Mouse (Mus musculus): Measurements from ENCODE around the gene Phgdh. TPM values are rescaled to one million over a fixed set of nuclear protein-coding genes. Genes with fewer than 3 reads are reported as not detected.

Gene Phgdh
- total and polyA plus RNA-seq, 3 experiments = not detected

DNA sequence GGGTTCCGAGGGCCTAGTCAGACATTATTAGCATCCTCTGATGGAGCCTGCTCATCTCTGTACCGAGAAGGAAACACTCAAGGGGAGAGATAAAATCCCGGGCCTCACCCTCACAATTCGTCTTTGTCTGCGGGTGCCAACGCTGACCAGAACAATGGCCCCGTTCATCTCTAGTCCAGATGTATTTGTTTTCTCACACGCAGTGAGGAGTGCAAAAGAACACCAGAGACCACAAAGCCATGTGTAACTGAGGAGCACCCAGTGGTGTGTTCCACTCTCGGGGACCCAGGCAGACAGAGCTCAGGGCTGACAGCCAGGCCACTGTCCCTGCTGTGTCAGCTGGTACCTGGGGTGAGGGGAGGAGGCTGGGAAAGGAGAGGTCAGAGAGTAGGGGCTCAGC lies 15.6 kb downstream of the Phgdh start:
- no peaks in the 10 kb centered on the region for H3K27me3 ChIP-seq (ENCODE audit: insufficient read depth, low read length)
- DNase-seq (ENCODE audit: low spot score) (no peak), ATAC-seq (ENCODE audit: extremely low read depth, insufficient number of reproducible peaks, low FRiP score, poor library complexity, severe bottlenecking) (no peak)
- H3K36me3 ChIP-seq (replicated peaks) = no peaks in the 10 kb centered on the region
- TF ChIP-seq TAL1 (conservative IDR thresholded peaks at IDR 0.05; ENCODE audit: low read depth, low read length) = no peak
- peaks cover 76% of the 10 kb centered on the region for H3K9me3 ChIP-seq (replicated peaks)
- no peaks in the 10 kb centered on the region for H3K4me1 ChIP-seq (ENCODE audit: insufficient read depth, low read depth, low read length)
- no peak overlapping the region for H3K4me3 ChIP-seq (ENCODE audit: low read depth, low read length)

DNA sequence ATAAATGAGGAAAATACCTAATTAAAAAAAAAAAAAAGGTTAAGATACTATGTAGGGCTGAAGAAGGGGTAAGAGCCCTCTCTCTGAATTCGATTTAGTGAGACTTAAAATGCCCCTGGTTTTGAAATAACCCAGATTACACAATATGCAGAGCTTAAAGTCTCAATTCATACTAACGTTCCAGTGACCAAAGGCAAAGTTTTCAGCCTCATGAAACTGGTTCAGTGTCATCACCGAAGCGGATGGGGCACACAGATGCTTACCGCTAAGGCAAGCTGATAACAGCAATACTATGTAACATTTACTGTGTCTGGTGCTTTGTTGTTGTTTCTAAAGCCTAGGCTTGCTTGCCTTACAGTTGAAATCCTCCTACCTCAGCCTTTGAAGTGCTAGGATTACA lies 17.6 kb downstream of the Phgdh start:
- ATAC-seq (ENCODE audit: extremely low read depth, insufficient number of reproducible peaks, low FRiP score, poor library complexity, severe bottlenecking) (no peak), DNase-seq (ENCODE audit: low spot score) (no peak)
- no peaks in the 10 kb centered on the region for H3K36me3 ChIP-seq (replicated peaks)
- no peak overlapping the region for H3K4me3 ChIP-seq (ENCODE audit: low read depth, low read length)
- no peaks in the 10 kb centered on the region for H3K27me3 ChIP-seq (ENCODE audit: insufficient read depth, low read length)
- H3K4me1 ChIP-seq (ENCODE audit: insufficient read depth, low read depth, low read length) = no peaks in the 10 kb centered on the region
- H3K9me3 ChIP-seq (replicated peaks) = peaks cover 77% of the 10 kb centered on the region
- no peak for TF ChIP-seq GATA2 (IDR thresholded peaks at IDR 0.05; ENCODE audit: borderline replicate concordance, low read depth, low read length)
- TF ChIP-seq TAL1 (conservative IDR thresholded peaks at IDR 0.05; ENCODE audit: low read depth, low read length) = no peak
- no peak for TF ChIP-seq GATA1 (IDR thresholded peaks at IDR 0.05; ENCODE audit: borderline replicate concordance, low read length)
- no peak for TF ChIP-seq CTCF (IDR thresholded peaks at IDR 0.05; ENCODE audit: low read depth, low read length)
- TF ChIP-seq POLR2AphosphoS5 (IDR thresholded peaks at IDR 0.05; ENCODE audit: insufficient replicate concordance, low read depth, low read length) = no peak

DNA sequence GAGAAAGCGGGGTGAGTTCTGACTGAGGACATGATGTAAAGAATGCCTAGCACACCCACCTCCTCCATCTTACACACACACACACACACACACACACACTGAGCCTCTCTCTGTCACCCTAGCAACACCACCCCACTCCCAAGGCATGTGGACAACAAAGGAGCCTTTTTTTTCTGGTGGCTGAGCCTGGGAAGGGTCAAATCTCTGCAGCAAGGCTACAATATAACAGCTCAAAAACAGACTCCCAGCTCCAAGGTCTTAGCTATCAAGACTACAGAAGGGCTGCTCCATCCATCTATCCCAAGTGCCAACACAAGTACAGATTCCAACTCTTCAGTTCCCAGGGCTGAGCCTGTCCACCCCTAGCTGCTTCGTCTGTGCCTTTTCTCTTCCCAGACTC lies 20.6 kb downstream of the Phgdh start:
- ATAC-seq (ENCODE audit: extremely low read depth, insufficient number of reproducible peaks, low FRiP score, poor library complexity, severe bottlenecking) (no peak), DNase-seq (ENCODE audit: low spot score) (no peak)
- no peaks in the 10 kb centered on the region for H3K36me3 ChIP-seq (replicated peaks)
- peaks cover 69% of the 10 kb centered on the region for H3K9me3 ChIP-seq (replicated peaks)
- TF ChIP-seq TAL1 (conservative IDR thresholded peaks at IDR 0.05; ENCODE audit: low read depth, low read length) (no peak), POLR2AphosphoS5 (IDR thresholded peaks at IDR 0.05; ENCODE audit: insufficient replicate concordance, low read depth, low read length) (no peak), GATA1 (IDR thresholded peaks at IDR 0.05; ENCODE audit: borderline replicate concordance, low read length) (no peak), GATA2 (IDR thresholded peaks at IDR 0.05; ENCODE audit: borderline replicate concordance, low read depth, low read length) (no peak), CTCF (IDR thresholded peaks at IDR 0.05; ENCODE audit: low read depth, low read length) (no peak)
- no peaks in the 10 kb centered on the region for H3K27me3 ChIP-seq (ENCODE audit: insufficient read depth, low read length)
- H3K4me3 ChIP-seq (ENCODE audit: low read depth, low read length) = no peak overlapping the region
- H3K4me1 ChIP-seq (ENCODE audit: insufficient read depth, low read depth, low read length) = no peaks in the 10 kb centered on the region

DNA sequence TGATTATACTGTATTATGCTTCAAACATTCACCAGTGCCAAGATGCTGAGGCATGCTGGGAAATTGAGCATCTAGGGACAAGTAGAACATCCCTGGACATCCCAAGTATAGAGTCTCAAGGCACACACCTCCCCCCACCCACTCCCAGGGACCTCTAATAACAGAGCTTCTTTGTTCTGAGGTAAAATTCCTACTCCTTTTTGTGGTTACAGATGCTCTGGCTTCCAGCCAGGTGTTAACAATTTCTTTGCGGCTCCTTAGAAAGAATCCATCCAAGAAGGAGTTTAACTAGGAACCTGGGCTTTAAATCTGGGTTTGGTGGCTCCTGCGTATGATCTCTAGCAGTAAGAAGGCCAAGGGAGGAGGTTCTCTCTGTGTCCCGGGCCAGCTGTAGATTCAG lies 22.6 kb downstream of the Phgdh start:
- H3K4me1 ChIP-seq (ENCODE audit: insufficient read depth, low read depth, low read length) = no peaks in the 10 kb centered on the region
- TF ChIP-seq GATA1 (IDR thresholded peaks at IDR 0.05; ENCODE audit: borderline replicate concordance, low read length) (no peak), TAL1 (conservative IDR thresholded peaks at IDR 0.05; ENCODE audit: low read depth, low read length) (no peak), GATA2 (IDR thresholded peaks at IDR 0.05; ENCODE audit: borderline replicate concordance, low read depth, low read length) (no peak), POLR2AphosphoS5 (IDR thresholded peaks at IDR 0.05; ENCODE audit: insufficient replicate concordance, low read depth, low read length) (no peak), CTCF (IDR thresholded peaks at IDR 0.05; ENCODE audit: low read depth, low read length) (no peak)
- H3K4me3 ChIP-seq (ENCODE audit: low read depth, low read length) = no peak overlapping the region
- DNase-seq (ENCODE audit: low spot score) = no peak
- peaks cover 71% of the 10 kb centered on the region for H3K9me3 ChIP-seq (replicated peaks)
- H3K27me3 ChIP-seq (ENCODE audit: insufficient read depth, low read length) = no peaks in the 10 kb centered on the region
- no peaks in the 10 kb centered on the region for H3K36me3 ChIP-seq (replicated peaks)
- ATAC-seq (ENCODE audit: extremely low read depth, insufficient number of reproducible peaks, low FRiP score, poor library complexity, severe bottlenecking) = no peak

- Histone ChIP-seq H3K36me3 (replicated peaks) (no peaks in the 10 kb centered on the region), H3K9me3 (replicated peaks) (peaks cover 60% of the 10 kb centered on the region), H3K4me3 (ENCODE audit: low read depth, low read length) (no peak overlapping the region), H3K27me3 (ENCODE audit: insufficient read depth, low read length) (no peaks in the 10 kb centered on the region), H3K4me1 (ENCODE audit: insufficient read depth, low read depth, low read length) (no peaks in the 10 kb centered on the region)
- TF ChIP-seq GATA2 (IDR thresholded peaks at IDR 0.05; ENCODE audit: borderline replicate concordance, low read depth, low read length) (no peak), POLR2AphosphoS5 (IDR thresholded peaks at IDR 0.05; ENCODE audit: insufficient replicate concordance, low read depth, low read length) (no peak), TAL1 (conservative IDR thresholded peaks at IDR 0.05; ENCODE audit: low read depth, low read length) (no peak), GATA1 (IDR thresholded peaks at IDR 0.05; ENCODE audit: borderline replicate concordance, low read length) (no peak), CTCF (IDR thresholded peaks at IDR 0.05; ENCODE audit: low read depth, low read length) (no peak)
- ATAC-seq (ENCODE audit: extremely low read depth, insufficient number of reproducible peaks, low FRiP score, poor library complexity, severe bottlenecking) (no peak), DNase-seq (ENCODE audit: low spot score) (no peak)
Measured at GRCm38 (mm10) chr3:98315181-98315580, 24.6 kb downstream of the Phgdh start.

DNA sequence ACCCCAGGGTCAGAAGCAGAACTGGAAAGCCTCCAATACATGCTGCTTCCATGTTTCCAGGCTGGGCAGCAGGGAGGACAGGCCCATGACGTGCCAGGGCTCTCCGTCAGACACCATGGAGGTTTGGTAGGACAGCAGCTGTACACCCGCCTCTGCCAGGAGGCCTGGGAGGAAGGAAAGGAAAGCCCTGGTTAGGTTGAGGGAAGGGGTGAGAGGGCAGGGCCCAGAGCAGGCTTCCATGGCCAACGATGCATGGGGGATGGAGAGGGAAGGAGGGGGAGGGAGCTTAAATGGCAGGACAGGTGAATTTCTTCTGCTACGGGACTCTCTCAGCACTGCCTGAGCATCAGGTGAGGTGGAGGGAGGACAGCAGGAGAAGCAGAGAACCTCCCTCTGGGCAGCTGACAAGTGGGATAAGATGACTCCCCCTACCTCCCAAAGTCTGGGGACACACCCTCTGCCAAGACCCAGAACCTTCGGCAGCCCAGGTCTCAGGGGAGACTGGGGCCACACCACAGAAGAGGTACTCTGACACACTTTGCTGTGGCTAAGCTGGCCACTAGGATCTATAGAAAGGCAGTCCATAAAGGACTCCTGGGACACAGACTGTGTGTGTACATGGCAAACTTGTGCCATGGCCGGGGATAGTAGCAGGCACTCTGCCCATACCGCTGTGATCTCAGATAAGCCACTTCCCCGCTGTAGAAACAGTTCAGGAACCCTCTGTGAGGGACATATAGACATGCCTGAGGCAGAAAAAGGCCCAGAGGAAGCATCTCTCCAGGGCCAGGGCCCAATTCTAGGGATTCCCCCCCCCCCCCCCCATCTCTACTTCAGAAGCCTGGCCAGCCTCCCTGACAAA lies 26.3 kb downstream of the Phgdh start:
- no peak for TF ChIP-seq GATA1 (IDR thresholded peaks at IDR 0.05; ENCODE audit: borderline replicate concordance, low read length)
- no peak for TF ChIP-seq GATA2 (IDR thresholded peaks at IDR 0.05; ENCODE audit: borderline replicate concordance, low read depth, low read length)
- TF ChIP-seq CTCF (IDR thresholded peaks at IDR 0.05; ENCODE audit: low read depth, low read length) = no peak
- TF ChIP-seq TAL1 (conservative IDR thresholded peaks at IDR 0.05; ENCODE audit: low read depth, low read length) = no peak
- no peak for TF ChIP-seq POLR2AphosphoS5 (IDR thresholded peaks at IDR 0.05; ENCODE audit: insufficient replicate concordance, low read depth, low read length)
- ATAC-seq (ENCODE audit: extremely low read depth, insufficient number of reproducible peaks, low FRiP score, poor library complexity, severe bottlenecking) = no peak
- Histone ChIP-seq H3K4me1 (ENCODE audit: insufficient read depth, low read depth, low read length) (no peaks in the 10 kb centered on the region), H3K27me3 (ENCODE audit: insufficient read depth, low read length) (no peaks in the 10 kb centered on the region), H3K4me3 (ENCODE audit: low read depth, low read length) (no peak overlapping the region), H3K36me3 (replicated peaks) (no peaks in the 10 kb centered on the region), H3K9me3 (replicated peaks) (peaks cover 61% of the 10 kb centered on the region)
- DNase-seq (ENCODE audit: low spot score) = no peak
